Mouse (Mus musculus) forebrain, embryonic 11.5 days (tissue): ENCODE measurements around the gene Sh2d7. TPM values are rescaled to one million over a fixed set of nuclear protein-coding genes. Genes with fewer than 3 reads are reported as not detected.
A peak's percentile ranks its signal among the peaks of the same experiment; 100 is the strongest.

ENCODE experiments used
- ATAC-seq: fragments of 200-750 bp; cut with Nextera tagmentation; replicated peaks from 2 replicates; pipeline ENCODE4 v1.8.0; 2017; ENCODE audit warnings: moderate TSS enrichment; ENCODE audit not compliant: low FRiP score
- DNase-seq: peaks from one replicate; pipeline ENCODE4 v3.0.0-alpha.2; 2017; ENCODE audit warnings: low spot score
- H3K27ac ChIP-seq: fragments of 300-500 bp; sonication (generic); 2 replicates; pipeline ENCODE4 v1.5.1; 2014; ENCODE audit warnings: low read depth, low read length
- H3K27me3 ChIP-seq: fragments of 300-500 bp; sonication (generic); 2 replicates; pipeline ENCODE4 v1.6.1; 2014; ENCODE audit warnings: mild to moderate bottlenecking, low read length, mixed read lengths; ENCODE audit not compliant: control insufficient read depth, insufficient read depth
- H3K36me3 ChIP-seq: fragments of 300-500 bp; sonication (generic); 2 replicates; pipeline ENCODE4 v1.6.1; 2014; ENCODE audit warnings: mild to moderate bottlenecking, low read length, moderate library complexity, mixed read lengths; ENCODE audit not compliant: control insufficient read depth, insufficient read depth
- H3K4me1 ChIP-seq: fragments of 300-500 bp; sonication (generic); replicated peaks from 2 replicates; pipeline ENCODE4 v1.6.1; 2014; ENCODE audit warnings: low read length, mixed read lengths; ENCODE audit not compliant: control insufficient read depth, insufficient read depth
- H3K4me2 ChIP-seq: fragments of 300-500 bp; sonication (generic); 2 replicates; pipeline ENCODE4 v1.6.1; 2014; ENCODE audit warnings: low read depth, mild to moderate bottlenecking, low read length, moderate library complexity, mixed read lengths; ENCODE audit not compliant: severe bottlenecking
- H3K4me3 ChIP-seq: fragments of 300-500 bp; sonication (generic); 2 replicates; pipeline ENCODE4 v1.5.1; 2014; ENCODE audit warnings: low read depth, low read length
- H3K9ac ChIP-seq: fragments of 300-500 bp; sonication (generic); 2 replicates; pipeline ENCODE4 v1.6.1; 2014; ENCODE audit warnings: low read length
- H3K9me3 ChIP-seq: fragments of 300-500 bp; sonication (generic); 2 replicates; pipeline ENCODE4 v1.6.1; 2016; ENCODE audit warnings: low read length, mixed read lengths; ENCODE audit not compliant: control insufficient read depth
- WGBS: fragments of 180-500 bp; shearing (Covaris S2); extraction: QIAGEN DNeasy Blood & Tissue Kit; methylation state at CpG from one replicate; pipeline ENCODE4 v1.1.7; 2014; 5-methylcytosine and 5-hydroxymethylcytosine counted together
- polyA plus RNA-seq: library from polyadenylated mRNA; unstranded; fragments of >200 nt; fragmentation: Nextera tagmentation; extraction: Ambion mirVana; gene quantifications from 2 replicates; pipeline ENCODE4 v1.2.1, GENCODE M21; 2014

Sh2d7 gene
- polyA plus RNA-seq, 1 experiment from 2014 or later, result not detected

DNA sequence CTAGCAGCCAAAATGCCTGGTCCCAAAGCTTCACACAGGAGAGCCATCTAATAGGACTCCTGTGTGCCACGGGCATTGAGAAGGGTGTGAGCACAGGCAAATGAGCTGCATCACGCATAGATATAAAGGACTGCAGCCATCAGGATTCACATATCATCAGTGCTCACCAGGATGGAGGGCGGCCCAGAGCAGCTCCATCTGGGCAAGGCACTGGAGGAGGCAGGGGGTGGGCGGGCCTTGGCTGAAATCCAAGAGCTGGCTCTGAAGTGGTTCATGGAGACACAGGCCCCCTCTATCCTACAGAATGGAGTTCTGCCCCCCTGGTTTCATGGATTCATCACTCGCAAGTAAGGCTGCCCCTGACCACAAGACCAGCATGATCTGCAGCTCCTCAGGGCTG, 4.8 kb upstream of the Sh2d7 start:
- Histone ChIP-seq H3K4me2 (no peak overlapping the region), H3K4me1 (peaks cover 2% of the 10 kb centered on the region; the same call in 1 of the 2 replicates), H3K9me3 (no peaks in the 10 kb centered on the region), H3K27me3 (no peaks in the 10 kb centered on the region), H3K36me3 (no peaks in the 10 kb centered on the region), H3K9ac (no peak overlapping the region), H3K4me3 (no peak overlapping the region), H3K27ac (no peak overlapping the region)
- peak; percentile 51; the same call in 1 of the 2 replicates for ATAC-seq
- DNase-seq, result peak; percentile 61
- WGBS, result 80% methylated on average over 5 of the region's 5 CpGs

DNA sequence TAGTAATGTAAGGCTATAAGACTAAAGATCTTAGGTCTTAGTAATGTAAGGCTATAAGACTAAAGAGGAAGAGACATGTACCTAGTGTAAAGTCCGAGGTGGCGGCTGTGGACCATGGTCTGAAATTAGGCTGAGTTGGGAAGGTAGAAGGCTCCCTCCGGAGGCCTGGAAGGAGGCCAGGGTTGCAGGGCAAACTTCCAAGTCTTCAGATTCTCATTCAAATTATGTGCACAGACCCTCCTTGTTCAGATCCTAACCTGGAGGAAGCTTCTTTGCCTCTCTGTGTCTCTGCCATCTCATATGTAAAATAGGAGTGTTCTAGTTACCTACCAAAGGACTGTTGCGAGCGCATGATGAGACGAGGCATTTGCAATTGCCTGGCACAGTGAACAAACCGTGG, 2.5 kb upstream of the Sh2d7 start:
- H3K36me3 ChIP-seq, result no peaks in the 10 kb centered on the region
- WGBS, result 87% methylated on average over 7 of the region's 7 CpGs
- H3K27ac ChIP-seq, result no peak overlapping the region
- no peak overlapping the region for H3K9ac ChIP-seq
- H3K27me3 ChIP-seq, result no peaks in the 10 kb centered on the region
- no peak overlapping the region for H3K4me3 ChIP-seq
- no peak for DNase-seq
- peaks cover 2% of the 10 kb centered on the region; the same call in 1 of the 2 replicates for H3K4me1 ChIP-seq
- no peak overlapping the region for H3K4me2 ChIP-seq
- ATAC-seq, result no peak
- no peaks in the 10 kb centered on the region for H3K9me3 ChIP-seq

DNA sequence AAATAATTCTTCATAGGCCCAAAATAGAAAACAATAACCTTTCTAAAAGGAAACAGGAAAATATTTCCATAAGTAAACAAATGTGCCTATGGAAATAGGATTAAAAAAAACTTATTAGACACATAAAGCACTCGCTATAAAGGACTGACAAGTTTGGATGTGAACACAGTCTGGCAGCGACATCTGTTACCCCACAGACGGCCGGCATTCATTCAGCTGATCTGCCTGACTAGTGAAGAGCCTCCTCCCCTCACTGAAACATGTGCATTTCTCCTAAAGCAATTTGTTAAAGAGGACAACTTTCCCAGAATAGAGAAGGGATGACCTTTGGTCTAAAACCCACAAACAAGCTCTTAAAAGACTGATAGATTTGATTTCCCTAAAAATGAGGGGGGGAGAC, 1.8 kb upstream of the Sh2d7 start:
- no peak overlapping the region for H3K27ac ChIP-seq
- H3K27me3 ChIP-seq, result no peaks in the 10 kb centered on the region
- 65% methylated on average over 4 of the region's 4 CpGs for WGBS
- H3K9ac ChIP-seq, result no peak overlapping the region
- ATAC-seq (no peak), DNase-seq (no peak)
- no peaks in the 10 kb centered on the region for H3K9me3 ChIP-seq
- no peak overlapping the region for H3K4me3 ChIP-seq
- peaks cover 2% of the 10 kb centered on the region; the same call in 1 of the 2 replicates for H3K4me1 ChIP-seq
- H3K36me3 ChIP-seq, result no peaks in the 10 kb centered on the region
- H3K4me2 ChIP-seq, result no peak overlapping the region

DNA sequence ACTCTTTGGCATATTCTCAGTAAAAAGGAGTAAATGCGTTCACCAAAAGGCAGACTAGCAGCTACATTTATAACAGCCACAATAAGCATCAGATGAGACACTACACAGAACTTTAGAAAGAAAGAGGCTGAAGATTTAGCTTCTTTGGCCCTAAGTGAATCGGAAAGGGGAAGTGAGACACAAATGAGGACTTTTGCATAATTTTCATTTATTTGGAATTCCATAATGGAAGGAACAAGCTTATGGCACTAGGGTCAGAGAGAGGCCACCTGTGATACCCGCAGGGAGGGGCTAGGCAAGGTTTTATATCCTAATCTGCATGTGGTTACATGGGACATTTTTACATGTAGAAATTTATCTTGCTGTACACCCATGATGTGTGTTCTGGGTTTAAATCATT, 1.3 kb upstream of the Sh2d7 start:
- H3K4me3 ChIP-seq, result no peak overlapping the region
- H3K36me3 ChIP-seq, result no peaks in the 10 kb centered on the region
- DNase-seq, result no peak
- no peak overlapping the region for H3K27ac ChIP-seq
- H3K27me3 ChIP-seq, result no peaks in the 10 kb centered on the region
- WGBS, result 86% methylated on average over 3 of the region's 3 CpGs
- H3K9ac ChIP-seq, result no peak overlapping the region
- H3K4me1 ChIP-seq, result peaks cover 2% of the 10 kb centered on the region; the same call in 1 of the 2 replicates
- no peak overlapping the region for H3K4me2 ChIP-seq
- ATAC-seq, result no peak
- no peaks in the 10 kb centered on the region for H3K9me3 ChIP-seq

- DNase-seq (no peak), ATAC-seq (no peak)
- no peak overlapping the region for H3K9ac ChIP-seq
- H3K4me1 ChIP-seq, result 0 out of 2 replicates have a peak, but pooled peaks cover 2% of the 10 kb centered on the region
- H3K4me2 ChIP-seq, result no peak overlapping the region
- no peak overlapping the region for H3K27ac ChIP-seq
- H3K27me3 ChIP-seq, result no peaks in the 10 kb centered on the region
- no peaks in the 10 kb centered on the region for H3K36me3 ChIP-seq
- no peak overlapping the region for H3K4me3 ChIP-seq
- WGBS, result 93% methylated on average over 3 of the region's 3 CpGs
- H3K9me3 ChIP-seq, result no peaks in the 10 kb centered on the region
These were observed 540 bp upstream of the Sh2d7 start for GRCm38 (mm10) chr9:54538244-54538643.

DNA sequence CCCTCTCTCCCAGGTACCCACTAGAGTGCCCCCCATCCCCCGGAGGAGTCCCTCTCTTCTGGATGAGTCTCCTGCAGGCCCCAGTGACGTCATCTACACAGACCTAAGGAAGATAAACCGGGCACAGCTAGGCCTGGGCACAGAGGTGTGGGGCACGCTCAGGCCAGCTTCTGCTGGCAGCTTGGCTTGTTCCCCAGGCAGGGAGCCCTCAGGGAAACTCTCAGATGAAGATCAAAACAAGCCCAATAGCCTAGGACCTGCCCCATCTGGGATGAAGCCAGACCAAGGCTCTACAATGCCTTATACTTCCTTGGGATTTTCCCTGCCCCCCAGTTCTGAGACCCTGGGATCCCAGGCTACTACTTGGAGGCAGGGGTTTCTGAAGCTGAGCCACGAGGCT, 2.0 kb downstream of the Sh2d7 start:
- no peak overlapping the region for H3K27ac ChIP-seq

DNA sequence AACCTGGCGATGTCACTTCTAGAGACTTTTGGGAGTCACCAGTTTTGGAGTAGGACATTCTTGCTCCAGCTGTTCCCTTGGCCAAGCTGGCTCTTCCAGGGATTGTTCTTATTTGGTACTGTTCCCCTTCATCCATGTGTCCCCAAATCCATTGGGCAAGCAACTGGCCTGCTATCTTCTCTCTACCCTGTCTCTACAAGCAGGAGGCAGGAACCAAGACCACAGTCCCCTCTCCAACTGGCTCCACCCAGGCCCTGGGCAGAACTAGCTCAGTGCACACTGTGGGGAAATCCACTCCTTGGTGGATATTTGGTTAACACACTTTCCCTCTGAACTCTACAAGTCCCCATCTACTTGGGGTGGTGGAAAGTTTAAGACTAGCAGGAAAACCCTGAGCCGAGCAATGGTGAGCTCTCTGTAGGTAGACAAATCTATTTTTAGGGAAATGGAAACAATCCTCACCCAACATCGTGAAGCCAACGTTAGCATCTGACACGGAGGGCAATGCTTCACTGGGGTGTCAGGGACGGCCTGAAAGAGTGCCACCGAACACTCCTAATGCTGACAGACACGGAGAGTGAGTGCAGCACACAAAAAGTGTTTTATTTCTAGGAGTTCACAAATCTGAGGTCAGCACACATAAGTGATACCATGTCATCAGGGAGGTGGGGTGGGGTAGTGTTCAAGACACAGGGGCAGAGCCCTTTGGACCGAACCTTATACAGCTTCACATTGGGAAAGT, 5.6 kb downstream of the Sh2d7 start:
- H3K9ac ChIP-seq, result no peak overlapping the region
- no peaks in the 10 kb centered on the region for H3K4me1 ChIP-seq
- H3K4me2 ChIP-seq, result no peak overlapping the region
- H3K27ac ChIP-seq, result no peak overlapping the region
- H3K9me3 ChIP-seq, result no peaks in the 10 kb centered on the region
- 86% methylated on average over 9 of the region's 9 CpGs for WGBS
- no peak overlapping the region for H3K4me3 ChIP-seq
- no peak for DNase-seq
- ATAC-seq, result no peak
- no peaks in the 10 kb centered on the region for H3K36me3 ChIP-seq
- no peaks in the 10 kb centered on the region for H3K27me3 ChIP-seq

More for the DNA sequence above, 2.0 kb downstream of the Sh2d7 start:
- Histone ChIP-seq H3K4me2 (no peak overlapping the region), H3K4me1 (no peaks in the 10 kb centered on the region), H3K4me3 (no peak overlapping the region), H3K36me3 (no peaks in the 10 kb centered on the region), H3K9me3 (no peaks in the 10 kb centered on the region), H3K9ac (no peak overlapping the region), H3K27me3 (no peaks in the 10 kb centered on the region)
- no peak for ATAC-seq
- WGBS, result 85% methylated on average over 5 of the region's 5 CpGs
- DNase-seq, result no peak

DNA sequence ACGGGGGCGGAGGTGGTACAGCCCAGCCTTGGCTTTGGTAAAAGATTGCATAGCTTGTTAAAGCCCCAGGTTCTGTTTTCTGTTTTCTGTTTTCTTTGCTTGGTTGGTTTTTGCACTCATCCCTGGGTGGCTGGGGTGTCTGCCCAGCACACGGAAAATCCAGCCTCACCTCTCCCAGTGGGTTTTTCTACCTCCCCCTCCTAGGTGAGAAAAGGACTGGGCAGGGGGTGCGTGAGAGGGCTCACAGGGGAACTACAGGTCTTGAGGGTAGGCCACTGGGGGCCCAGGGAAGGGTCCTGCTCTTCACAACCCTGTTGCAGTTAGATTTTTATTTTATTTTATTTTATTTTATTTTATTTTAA, 6.2 kb downstream of the Sh2d7 start:
- WGBS, result 87% methylated on average over 4 of the region's 4 CpGs

DNA sequence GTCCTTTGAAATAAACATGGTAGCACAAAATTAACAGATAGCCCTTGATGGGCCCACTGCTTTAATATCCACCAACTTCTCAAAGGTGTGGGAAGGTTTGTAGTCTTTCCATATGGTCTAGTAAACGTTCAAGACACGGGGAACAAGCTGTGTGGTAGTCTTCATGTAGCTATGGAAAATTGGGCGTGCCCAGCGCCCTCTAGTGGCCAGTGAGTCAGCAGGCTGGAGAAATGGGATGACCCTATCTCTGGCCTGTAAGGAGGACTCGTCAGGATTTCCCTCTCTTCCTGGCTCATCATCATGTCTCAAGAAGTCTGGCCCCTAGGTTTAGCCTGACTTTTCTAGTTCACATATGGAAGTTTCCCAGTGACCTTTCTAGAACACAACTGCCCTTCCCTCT, 8.8 kb downstream of the Sh2d7 start:
- DNase-seq (peak; percentile 78), ATAC-seq (no peak)
- H3K27me3 ChIP-seq, result no peaks in the 10 kb centered on the region
- no peak overlapping the region for H3K27ac ChIP-seq
- no peaks in the 10 kb centered on the region for H3K4me1 ChIP-seq
- H3K4me3 ChIP-seq, result no peak overlapping the region
- no peak overlapping the region for H3K4me2 ChIP-seq
- H3K36me3 ChIP-seq, result no peaks in the 10 kb centered on the region
- 15% methylated on average over 5 of the region's 5 CpGs for WGBS
- no peaks in the 10 kb centered on the region for H3K9me3 ChIP-seq
- H3K9ac ChIP-seq, result no peak overlapping the region

More for the DNA sequence above, 6.2 kb downstream of the Sh2d7 start:
- ATAC-seq (no peak), DNase-seq (no peak)
- no peaks in the 10 kb centered on the region for H3K9me3 ChIP-seq
- H3K4me3 ChIP-seq, result no peak overlapping the region
- no peak overlapping the region for H3K27ac ChIP-seq
- H3K9ac ChIP-seq, result no peak overlapping the region
- H3K27me3 ChIP-seq, result no peaks in the 10 kb centered on the region
- no peaks in the 10 kb centered on the region for H3K36me3 ChIP-seq
- H3K4me2 ChIP-seq, result no peak overlapping the region
- no peaks in the 10 kb centered on the region for H3K4me1 ChIP-seq
